Mouse (Mus musculus): ENCODE results near the gene Tas2r143. TPM values are rescaled to one million over a fixed set of nuclear protein-coding genes. Genes with fewer than 3 reads are reported as not detected.

Gene Tas2r143
- polyA plus RNA-seq, 1 experiment from 2014 or later, result not detected

- WGBS, result 91% methylated on average over 5 of the region's 5 CpGs
- no peaks in the 10 kb centered on the region for H3K36me3 ChIP-seq (replicated peaks)
- H3K27ac ChIP-seq, result no peak overlapping the region
- H3K9me3 ChIP-seq, result no peaks in the 10 kb centered on the region
- no peak overlapping the region for H3K4me3 ChIP-seq
- no peak for ATAC-seq (replicated peaks)
- H3K27me3 ChIP-seq (replicated peaks), result no peaks in the 10 kb centered on the region; the same call in none of the 2 replicates
- H3K4me2 ChIP-seq, result no peak overlapping the region
- no peak overlapping the region for H3K9ac ChIP-seq
- H3K4me1 ChIP-seq, result no peaks in the 10 kb centered on the region
Observed at GRCm38 (mm10) chr6:42383360-42383759, 16.7 kb upstream of the Tas2r143 start.

DNA sequence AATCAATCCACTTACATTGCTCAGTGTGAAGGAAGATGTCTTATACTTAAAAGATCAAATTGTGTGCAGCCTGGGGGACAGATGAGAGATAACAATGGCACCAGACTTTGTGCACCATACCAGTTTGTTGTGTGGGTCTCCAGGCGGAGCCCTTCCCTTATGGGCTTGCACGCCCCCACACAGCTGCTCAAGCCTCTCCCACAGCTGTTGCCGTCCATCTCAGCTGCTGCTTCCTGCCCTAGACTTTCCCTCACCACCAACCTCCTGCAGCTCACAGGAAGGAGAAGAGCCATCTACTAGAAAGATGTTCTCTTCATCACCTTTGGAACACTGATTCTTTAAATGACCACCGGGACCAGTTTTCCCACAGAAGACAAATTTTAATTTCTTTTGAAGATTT is 14.4 kb upstream of the Tas2r143 start:
- no peaks in the 10 kb centered on the region for H3K27me3 ChIP-seq (replicated peaks)
- no peaks in the 10 kb centered on the region for H3K36me3 ChIP-seq (replicated peaks)
- no peak for ATAC-seq (replicated peaks)
- H3K4me1 ChIP-seq, result no peaks in the 10 kb centered on the region
- H3K9me3 ChIP-seq, result no peaks in the 10 kb centered on the region
- no peak overlapping the region for H3K4me2 ChIP-seq
- H3K4me3 ChIP-seq, result no peak overlapping the region
- no peak overlapping the region for H3K9ac ChIP-seq
- whole genome bisulfite sequencing, result 83% methylated on average over 4 of the region's 4 CpGs
- no peak overlapping the region for H3K27ac ChIP-seq

- Histone ChIP-seq H3K9ac (no peak overlapping the region), H3K27ac (no peak overlapping the region), H3K36me3 (replicated peaks) (no peaks in the 10 kb centered on the region), H3K4me1 (no peaks in the 10 kb centered on the region), H3K4me2 (no peak overlapping the region), H3K4me3 (no peak overlapping the region), H3K27me3 (replicated peaks) (no peaks in the 10 kb centered on the region), H3K9me3 (no peaks in the 10 kb centered on the region)
- WGBS, result 62% methylated on average over 2 of the region's 2 CpGs
- no peak for ATAC-seq (replicated peaks)
Observed at GRCm38 (mm10) chr6:42391796-42392330, 8.2 kb upstream of the Tas2r143 start.

- no peak for ATAC-seq (replicated peaks)
- Histone ChIP-seq H3K27ac (no peak overlapping the region), H3K27me3 (replicated peaks) (no peaks in the 10 kb centered on the region), H3K4me2 (no peak overlapping the region), H3K4me3 (no peak overlapping the region), H3K4me1 (no peaks in the 10 kb centered on the region), H3K36me3 (replicated peaks) (no peaks in the 10 kb centered on the region), H3K9ac (no peak overlapping the region), H3K9me3 (no peaks in the 10 kb centered on the region)
- 65% methylated on average over 9 of the region's 9 CpGs for WGBS
Observed at GRCm38 (mm10) chr6:42395960-42396809, 3.9 kb upstream of the Tas2r143 start.

DNA sequence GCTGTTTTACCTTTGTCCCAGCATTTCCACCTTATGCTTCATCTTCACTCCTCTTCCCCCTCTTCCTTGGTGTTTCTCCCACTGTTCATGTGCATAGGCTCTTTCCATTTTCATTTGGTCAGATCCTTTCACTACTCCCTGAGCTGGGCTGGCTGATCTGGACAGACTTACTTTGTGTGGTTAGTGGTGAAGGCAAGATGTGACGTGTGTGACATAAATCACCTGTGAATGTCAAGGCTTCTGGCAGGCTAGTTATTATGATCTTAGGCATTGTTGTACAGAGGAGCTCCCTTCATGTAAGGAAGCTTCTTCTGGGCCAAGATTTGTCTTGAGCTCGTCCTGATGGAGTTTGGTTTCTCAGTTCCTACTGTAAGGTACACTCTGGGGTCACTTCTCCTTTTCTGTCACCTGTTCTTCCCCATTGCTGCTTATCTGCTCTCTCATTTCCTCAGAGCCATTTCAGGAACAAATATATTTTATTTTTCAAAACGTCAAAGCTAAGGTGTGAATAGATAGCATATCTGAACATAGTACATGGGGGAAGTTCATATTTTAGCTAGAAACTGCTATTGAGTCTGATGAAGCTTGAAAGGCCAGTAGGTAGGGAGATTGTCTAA is 2.9 kb upstream of the Tas2r143 start:
- no peak for ATAC-seq (replicated peaks)
- 80% methylated on average over 3 of the region's 3 CpGs for WGBS
- H3K4me2 ChIP-seq, result no peak overlapping the region
- H3K4me1 ChIP-seq, result no peaks in the 10 kb centered on the region
- no peaks in the 10 kb centered on the region for H3K9me3 ChIP-seq
- H3K9ac ChIP-seq, result no peak overlapping the region
- H3K36me3 ChIP-seq (replicated peaks), result no peaks in the 10 kb centered on the region
- no peaks in the 10 kb centered on the region for H3K27me3 ChIP-seq (replicated peaks)
- no peak overlapping the region for H3K4me3 ChIP-seq
- H3K27ac ChIP-seq, result no peak overlapping the region

- no peak for ATAC-seq (replicated peaks)
- Histone ChIP-seq H3K9me3 (no peaks in the 10 kb centered on the region), H3K4me3 (no peak overlapping the region), H3K4me1 (no peaks in the 10 kb centered on the region), H3K4me2 (no peak overlapping the region), H3K9ac (no peak overlapping the region), H3K27ac (no peak overlapping the region), H3K36me3 (replicated peaks) (no peaks in the 10 kb centered on the region), H3K27me3 (replicated peaks) (no peaks in the 10 kb centered on the region)
- 91% methylated on average over 3 of the region's 3 CpGs for WGBS
Observed at GRCm38 (mm10) chr6:42398285-42398684, 1.8 kb upstream of the Tas2r143 start.

DNA sequence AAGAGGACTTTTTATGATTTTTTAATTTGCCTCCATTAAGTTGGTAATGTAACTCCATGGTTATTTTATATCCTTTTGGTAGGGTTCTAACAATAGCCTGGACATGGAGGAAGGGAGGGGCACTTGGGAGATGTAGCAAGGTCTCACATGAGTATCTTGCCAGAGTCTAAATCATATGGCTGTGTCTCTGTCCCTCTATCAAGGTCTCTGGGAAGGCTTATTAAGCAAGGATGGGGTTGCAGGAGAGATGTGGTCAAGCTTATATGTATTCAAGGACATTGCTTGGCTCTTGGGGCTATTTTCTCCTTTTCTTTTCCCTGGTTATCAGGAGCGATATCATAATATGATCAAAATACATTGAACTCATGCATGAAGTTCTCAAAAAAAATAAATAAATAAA is 1.0 kb upstream of the Tas2r143 start:
- 100% methylated on average over 1 of the region's 1 CpGs for WGBS
- no peaks in the 10 kb centered on the region for H3K4me1 ChIP-seq
- no peaks in the 10 kb centered on the region for H3K9me3 ChIP-seq
- no peak for ATAC-seq (replicated peaks)
- H3K4me2 ChIP-seq, result no peak overlapping the region
- H3K27ac ChIP-seq, result no peak overlapping the region
- no peaks in the 10 kb centered on the region for H3K27me3 ChIP-seq (replicated peaks)
- H3K36me3 ChIP-seq (replicated peaks), result no peaks in the 10 kb centered on the region
- no peak overlapping the region for H3K4me3 ChIP-seq
- no peak overlapping the region for H3K9ac ChIP-seq

- H3K27me3 ChIP-seq (replicated peaks), result no peaks in the 10 kb centered on the region
- no peak within 1 kb of the TSS for H3K9ac ChIP-seq
- ATAC-seq (replicated peaks), result no peak
Observed at GRCm38 (mm10) chr6:42405134-42405533, 5.1 kb downstream of the Tas2r143 start, which contains the start of gene Tas2r135. Tas2r135 (plus strand) TSS chr6:42405434.

GRCm38 (mm10) chr6:42419443-42419842 is 19.4 kb downstream of the Tas2r143 start:
- Histone ChIP-seq H3K27ac (no peak overlapping the region), H3K9me3 (no peaks in the 10 kb centered on the region), H3K27me3 (replicated peaks) (no peaks in the 10 kb centered on the region), H3K9ac (no peak overlapping the region), H3K36me3 (replicated peaks) (no peaks in the 10 kb centered on the region), H3K4me3 (no peak overlapping the region), H3K4me2 (no peak overlapping the region), H3K4me1 (no peaks in the 10 kb centered on the region)
- 91% methylated on average over 2 of the region's 2 CpGs for WGBS
- ATAC-seq (replicated peaks), result no peak

More at GRCm38 (mm10) chr6:42405134-42405533, 5.1 kb downstream of the Tas2r143 start, which contains the start of gene Tas2r135:
- Histone ChIP-seq H3K4me1 (no peaks in the 10 kb centered on the region), H3K9me3 (no peaks in the 10 kb centered on the region), H3K27ac (no peak within 1 kb of the TSS), H3K4me2 (no peak within 1 kb of the TSS), H3K4me3 (no peak within 1 kb of the TSS), H3K36me3 (replicated peaks) (no peaks in the 10 kb centered on the region)
- WGBS, result 85% methylated on average over 2 of the region's 2 CpGs

DNA sequence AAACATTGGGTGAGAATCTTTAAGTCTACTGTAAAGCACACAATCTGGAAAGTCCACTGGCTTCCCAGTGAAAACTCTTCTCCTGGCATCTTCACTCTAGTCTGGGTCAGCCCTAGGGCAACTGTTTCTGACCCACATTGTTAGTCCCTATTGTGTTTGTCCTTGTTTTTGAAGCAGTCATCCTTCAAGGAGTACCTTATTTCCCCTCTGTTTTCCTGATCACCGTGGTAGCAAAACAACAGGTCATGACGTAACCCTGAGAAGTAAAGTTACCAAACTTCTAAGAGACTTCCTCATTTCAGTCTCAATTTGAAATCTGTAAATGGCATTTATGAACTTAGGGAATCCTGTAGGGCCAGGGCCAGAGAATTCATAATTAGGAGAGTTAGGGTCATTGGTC is 21.4 kb downstream of the Tas2r143 start:
- no peaks in the 10 kb centered on the region for H3K9me3 ChIP-seq
- H3K27ac ChIP-seq, result no peak overlapping the region
- H3K27me3 ChIP-seq (replicated peaks), result no peaks in the 10 kb centered on the region
- no peaks in the 10 kb centered on the region for H3K36me3 ChIP-seq (replicated peaks)
- WGBS, result 79% methylated on average over 2 of the region's 2 CpGs
- no peak overlapping the region for H3K4me3 ChIP-seq
- H3K4me1 ChIP-seq, result no peaks in the 10 kb centered on the region
- ATAC-seq (replicated peaks), result no peak
- H3K9ac ChIP-seq, result no peak overlapping the region
- H3K4me2 ChIP-seq, result no peak overlapping the region

DNA sequence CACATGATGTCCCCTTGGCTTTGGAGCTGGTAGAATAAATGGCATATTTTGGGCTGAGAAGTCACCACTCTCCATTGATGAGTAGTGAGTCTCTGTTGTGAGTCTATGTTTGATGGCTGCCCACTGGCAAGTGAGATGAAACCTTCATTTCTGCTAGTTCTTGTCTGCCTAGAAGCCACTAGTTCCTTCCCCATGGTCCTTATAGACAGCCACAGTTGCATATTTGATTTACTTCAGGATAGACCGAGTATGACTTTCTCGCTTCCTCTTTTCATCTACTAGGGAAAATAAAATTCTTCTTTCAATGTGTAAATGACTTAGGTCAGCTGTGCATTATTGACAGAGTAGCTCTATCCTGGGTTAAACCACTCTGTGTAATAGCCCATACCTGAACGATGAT is 24.4 kb downstream of the Tas2r143 start:
- Histone ChIP-seq H3K4me2 (no peak overlapping the region), H3K9me3 (no peaks in the 10 kb centered on the region), H3K36me3 (replicated peaks) (no peaks in the 10 kb centered on the region), H3K4me1 (no peaks in the 10 kb centered on the region), H3K27me3 (replicated peaks) (no peaks in the 10 kb centered on the region), H3K9ac (no peak overlapping the region), H3K27ac (no peak overlapping the region), H3K4me3 (no peak overlapping the region)
- WGBS, result 96% methylated on average over 3 of the region's 3 CpGs
- no peak for ATAC-seq (replicated peaks)

- Histone ChIP-seq H3K36me3 (replicated peaks) (no peaks in the 10 kb centered on the region), H3K9ac (no peak overlapping the region), H3K4me2 (no peak overlapping the region), H3K4me1 (no peaks in the 10 kb centered on the region), H3K4me3 (no peak overlapping the region), H3K27ac (no peak overlapping the region), H3K27me3 (replicated peaks) (no peaks in the 10 kb centered on the region), H3K9me3 (no peaks in the 10 kb centered on the region)
- ATAC-seq (replicated peaks), result no peak
- WGBS, result 86% methylated on average over 4 of the region's 4 CpGs
Observed at GRCm38 (mm10) chr6:42426337-42426736, 26.3 kb downstream of the Tas2r143 start.

Measured in midbrain, embryonic 15.5 days (tissue).